Mouse (Mus musculus) Muller cell, postnatal 12 days (primary cell): ENCODE measurements at regions not wholly inside any gene's neighbourhood (a gene's known extent, or its start where the extent isn't known, plus 50 kb on each side); places are given as distances from the start of the nearest gene placed in this dataset.

Experiments used
- DNase-seq: peaks from one replicate; pipeline ENCODE4 v3.0.0-alpha.2; 2015; ENCODE audit errors: inconsistent ontology term

- no peak for DNase-seq
Observed at GRCm38 (mm10) chr13:71034926-71035687, 193.5 kb upstream of the Adamts16 start.

- DNase-seq: peak; percentile 20
Observed at GRCm38 (mm10) chr13:71008216-71008615, 166.6 kb upstream of the Adamts16 start.

GRCm38 (mm10) chr13:71006117-71006516 is 164.5 kb upstream of the Adamts16 start:
- peak; percentile 10 for DNase-seq

- DNase-seq: peak; percentile 69
Observed at GRCm38 (mm10) chr13:71003517-71003916, 161.9 kb upstream of the Adamts16 start.

- DNase-seq: peak; percentile 44
Observed at GRCm38 (mm10) chr13:71001278-71001677, 159.7 kb upstream of the Adamts16 start.

- DNase-seq: no peak
Observed at GRCm38 (mm10) chr13:71000422-71001008, 158.9 kb upstream of the Adamts16 start.

GRCm38 (mm10) chr13:70993522-70993921 is 151.9 kb upstream of the Adamts16 start:
- DNase-seq: peak; percentile 23

GRCm38 (mm10) chr13:70989999-70990645 is 148.5 kb upstream of the Adamts16 start:
- DNase-seq: no peak

GRCm38 (mm10) chr13:70979344-70979743 is 137.7 kb upstream of the Adamts16 start:
- peak; percentile 19 for DNase-seq

GRCm38 (mm10) chr13:70978547-70979307 is 137.1 kb upstream of the Adamts16 start:
- no peak for DNase-seq

- no peak for DNase-seq
Observed at GRCm38 (mm10) chr13:70969596-70969995, 128.0 kb upstream of the Adamts16 start.

- DNase-seq: no peak
Observed at GRCm38 (mm10) chr13:70967781-70968180, 126.2 kb upstream of the Adamts16 start.

GRCm38 (mm10) chr13:70963384-70963783 is 121.8 kb upstream of the Adamts16 start:
- no peak for DNase-seq

- no peak for DNase-seq
Observed at GRCm38 (mm10) chr13:70934309-70935037, 92.9 kb upstream of the Adamts16 start.

GRCm38 (mm10) chr13:70913834-70914233 is 72.2 kb upstream of the Adamts16 start:
- DNase-seq: no peak

- peak; percentile 72 for DNase-seq
Observed at GRCm38 (mm10) chr13:70910934-70911333, 69.3 kb upstream of the Adamts16 start.

GRCm38 (mm10) chr13:70904834-70905233 is 63.2 kb upstream of the Adamts16 start:
- no peak for DNase-seq

GRCm38 (mm10) chr13:70903831-70904230 is 62.2 kb upstream of the Adamts16 start:
- peak; percentile 64 for DNase-seq

- DNase-seq: peak; percentile 82
Observed at GRCm38 (mm10) chr13:70903150-70903549, 61.5 kb upstream of the Adamts16 start.

- peak; percentile 94 for DNase-seq
Observed at GRCm38 (mm10) chr13:70902727-70903126, 61.1 kb upstream of the Adamts16 start.

- no peak for DNase-seq
Observed at GRCm38 (mm10) chr13:70891634-70892033, 50.0 kb upstream of the Adamts16 start.
